Mouse (Mus musculus) heart, embryonic 14.5 days (tissue): ENCODE measurements at regions not wholly inside any gene's neighbourhood (a gene's known extent, or its start where the extent isn't known, plus 50 kb on each side); places are given as distances from the start of the nearest gene placed in this dataset.

Source experiments
- ATAC-seq: fragments of 200-750 bp; cut with Nextera tagmentation; 2 replicates; pipeline ENCODE4 v1.8.0; 2017; ENCODE audit warnings: low read depth, moderate TSS enrichment; ENCODE audit not compliant: insufficient number of reproducible peaks, insufficient read depth, low FRiP score
- H3K27ac ChIP-seq, 2 experiments: fragments of 200-500 bp in 1 of 2; fragments of 300-500 bp in 1 of 2; sonication (generic) in 1 of 2; replicated peaks in 1 of 2; 2 replicates each; pipeline ENCODE4 v1.5.1; 2012 to 2014; ENCODE audit warnings: low read depth in 2 of 2, low read length in 2 of 2, control low read depth in 1 of 2, mild to moderate bottlenecking in 1 of 2, mixed read lengths in 1 of 2; ENCODE audit not compliant: control insufficient read depth in 1 of 2, insufficient read depth in 1 of 2
- H3K27me3 ChIP-seq: fragments of 300-500 bp; sonication (generic); 2 replicates; pipeline ENCODE4 v1.6.1; 2014; ENCODE audit warnings: mild to moderate bottlenecking, low read length, control low read depth; ENCODE audit not compliant: control insufficient read depth, insufficient read depth
- H3K36me3 ChIP-seq: fragments of 300-500 bp; sonication (generic); 2 replicates; pipeline ENCODE4 v1.6.1; 2014; ENCODE audit warnings: mild to moderate bottlenecking, control low read depth, low read length, mixed read lengths; ENCODE audit not compliant: control insufficient read depth, insufficient read depth
- H3K4me1 ChIP-seq, 2 experiments: fragments of 200-500 bp in 1 of 2; fragments of 300-500 bp in 1 of 2; sonication (generic) in 1 of 2; 2 replicates each; pipeline ENCODE4 v1.6.1; 2012 to 2014; ENCODE audit warnings: low read length in 2 of 2, control low read depth in 1 of 2, mixed read lengths in 1 of 2; ENCODE audit not compliant: control insufficient read depth in 2 of 2, insufficient read depth in 2 of 2
- H3K4me2 ChIP-seq: fragments of 300-500 bp; sonication (generic); 2 replicates; pipeline ENCODE4 v1.6.1; 2014; ENCODE audit warnings: mild to moderate bottlenecking, low read length
- H3K4me3 ChIP-seq, 2 experiments: fragments of 200-500 bp in 1 of 2; fragments of 300-500 bp in 1 of 2; sonication (generic) in 1 of 2; 2 replicates each; pipeline ENCODE4 v1.5.1; 2012 to 2014; ENCODE audit warnings: low read length in 2 of 2, mild to moderate bottlenecking in 2 of 2, control low read depth in 1 of 2, low read depth in 1 of 2, moderate library complexity in 1 of 2; ENCODE audit not compliant: control insufficient read depth in 1 of 2, insufficient read depth in 1 of 2
- H3K9ac ChIP-seq: fragments of 300-500 bp; sonication (generic); 2 replicates; pipeline ENCODE4 v1.6.1; 2014; ENCODE audit warnings: mild to moderate bottlenecking, low read length
- H3K9me3 ChIP-seq: fragments of 300-500 bp; sonication (generic); 2 replicates; pipeline ENCODE4 v1.6.1; 2016; ENCODE audit warnings: low read length, control low read depth; ENCODE audit not compliant: control insufficient read depth
- WGBS: fragments of 180-500 bp; shearing (Covaris S2); extraction: QIAGEN DNeasy Blood & Tissue Kit; methylation state at CpG from one replicate; pipeline ENCODE4 v1.1.7; 2014; 5-methylcytosine and 5-hydroxymethylcytosine counted together

DNA sequence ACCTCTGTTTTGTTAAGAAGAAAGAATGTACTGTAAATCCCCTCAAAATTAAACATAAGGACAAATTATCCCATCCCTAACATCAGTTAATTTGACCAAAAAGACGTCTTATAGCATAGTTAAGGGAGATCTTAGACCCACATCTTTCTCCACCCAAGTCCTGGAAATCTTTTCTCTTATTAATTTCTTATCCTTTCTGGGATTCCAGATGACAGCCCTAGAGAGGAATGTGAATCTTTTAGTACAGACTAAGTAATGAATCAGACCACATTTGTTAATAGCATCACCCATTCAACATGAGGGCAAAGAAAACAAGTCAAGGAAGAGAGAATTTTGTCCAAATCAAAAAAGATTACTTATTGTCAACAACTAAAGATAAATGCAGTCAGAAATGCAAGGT is 817.2 kb downstream of the A830018L16Rik start:
- ATAC-seq = no peak
- Histone ChIP-seq H3K9me3 (no peaks in the 10 kb centered on the region), H3K4me1 (no peaks in the 10 kb centered on the region), H3K9ac (no peak overlapping the region), H3K4me2 (no peak overlapping the region), H3K27me3 (no peaks in the 10 kb centered on the region), H3K27ac (no peak overlapping the region), H3K36me3 (no peaks in the 10 kb centered on the region), H3K4me3 (no peak overlapping the region)
- 40% methylated on average over 1 of the region's 1 CpGs for WGBS

DNA sequence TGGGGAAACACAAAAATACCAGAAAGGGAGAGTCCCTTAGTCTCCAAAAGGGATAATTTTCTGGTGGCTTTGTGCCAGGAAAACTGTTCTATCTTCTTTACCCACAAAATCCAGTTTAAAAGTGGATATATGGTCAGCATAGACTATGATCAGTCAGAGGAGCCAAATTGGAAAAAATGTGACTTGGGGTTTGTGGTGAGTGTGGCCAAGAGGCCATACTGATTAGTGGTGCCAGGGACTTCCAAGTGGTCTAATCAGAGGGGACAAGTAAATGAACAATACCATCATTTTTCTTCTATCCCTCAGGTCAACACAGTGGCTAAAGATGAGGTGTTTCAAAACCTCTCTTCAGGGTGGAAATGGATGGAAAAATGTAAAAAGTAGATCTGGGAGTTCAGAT is 828.2 kb downstream of the A830018L16Rik start:
- H3K27ac ChIP-seq = no peak overlapping the region
- H3K27me3 ChIP-seq = no peaks in the 10 kb centered on the region
- no peak overlapping the region for H3K9ac ChIP-seq
- no peak overlapping the region for H3K4me3 ChIP-seq
- H3K36me3 ChIP-seq = no peaks in the 10 kb centered on the region
- no peak for ATAC-seq
- no peak overlapping the region for H3K4me2 ChIP-seq
- H3K9me3 ChIP-seq = no peaks in the 10 kb centered on the region
- H3K4me1 ChIP-seq = no peaks in the 10 kb centered on the region

DNA sequence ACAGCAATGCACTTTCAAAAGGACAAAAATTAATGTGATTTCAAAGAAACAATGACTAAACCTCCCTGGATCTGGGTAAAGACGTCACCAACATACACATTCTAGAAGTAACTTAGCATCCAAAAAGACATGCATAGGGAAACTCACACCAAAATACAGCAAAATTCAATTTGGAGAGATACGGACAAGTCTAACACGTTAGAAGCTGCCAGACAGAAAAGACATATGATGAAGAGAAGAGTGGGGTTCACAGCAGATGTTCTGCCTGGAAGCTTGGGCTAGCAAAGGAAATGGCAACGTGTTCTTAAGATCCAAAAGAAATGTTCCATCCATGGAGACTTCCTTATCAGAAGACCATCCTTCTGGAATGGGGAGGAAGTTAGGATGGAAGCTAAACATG is 868.6 kb downstream of the A830018L16Rik start:
- Histone ChIP-seq H3K36me3 (no peaks in the 10 kb centered on the region), H3K4me1 (no peaks in the 10 kb centered on the region), H3K9me3 (no peaks in the 10 kb centered on the region), H3K27me3 (no peaks in the 10 kb centered on the region), H3K9ac (no peak overlapping the region), H3K4me2 (no peak overlapping the region), H3K27ac (no peak overlapping the region), H3K4me3 (no peak overlapping the region)
- no peak for ATAC-seq
- 80% methylated on average over 4 of the region's 4 CpGs for WGBS

DNA sequence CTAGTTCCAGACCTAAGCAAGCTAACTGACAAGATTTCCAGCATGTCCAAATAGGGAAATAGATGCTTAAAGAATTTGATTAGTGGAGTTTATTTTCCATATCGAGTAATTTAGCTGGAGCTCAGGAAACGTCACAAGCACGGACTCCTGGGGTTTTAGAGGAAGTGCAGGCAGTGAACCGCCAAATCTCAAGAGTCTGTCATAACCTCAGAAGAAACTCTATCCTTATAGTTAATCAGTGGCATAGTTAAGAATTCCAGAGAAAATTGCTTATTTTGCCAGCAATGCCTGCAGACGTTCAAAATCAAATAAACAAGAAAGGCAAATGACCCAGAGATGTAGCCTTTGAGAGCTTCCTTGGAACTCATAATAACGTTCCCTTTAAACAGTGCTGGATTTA is 871.6 kb downstream of the A830018L16Rik start:
- H3K36me3 ChIP-seq = no peaks in the 10 kb centered on the region
- no peaks in the 10 kb centered on the region for H3K27me3 ChIP-seq
- ATAC-seq = no peak
- 58% methylated on average over 6 of the region's 6 CpGs for WGBS
- no peaks in the 10 kb centered on the region for H3K9me3 ChIP-seq
- no peak overlapping the region for H3K4me2 ChIP-seq
- H3K9ac ChIP-seq = no peak overlapping the region
- no peak overlapping the region for H3K4me3 ChIP-seq
- H3K4me1 ChIP-seq = no peaks in the 10 kb centered on the region
- H3K27ac ChIP-seq = no peak overlapping the region

DNA sequence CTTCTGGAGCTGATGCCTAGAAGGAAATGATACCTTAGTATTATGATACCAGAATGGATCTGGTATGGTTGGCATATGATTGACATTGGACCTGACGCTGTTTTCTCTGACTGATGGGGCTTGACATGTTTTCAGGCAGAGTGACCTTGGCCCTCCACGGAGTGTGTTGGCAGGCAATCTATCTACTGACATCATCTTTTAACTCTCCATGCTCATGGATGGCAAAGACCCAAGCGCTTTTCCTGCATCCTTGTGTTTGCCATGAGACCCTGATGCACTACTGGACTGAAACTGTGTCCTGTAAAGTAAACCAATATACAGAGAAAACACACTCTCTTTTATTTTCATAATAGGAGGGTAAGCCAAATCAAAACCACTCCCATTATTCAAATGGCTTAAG is 872.1 kb downstream of the A830018L16Rik start:
- no peak overlapping the region for H3K4me3 ChIP-seq
- H3K27ac ChIP-seq = no peak overlapping the region
- 68% methylated on average over 3 of the region's 3 CpGs for WGBS
- H3K9me3 ChIP-seq = no peaks in the 10 kb centered on the region
- no peak for ATAC-seq
- H3K4me2 ChIP-seq = no peak overlapping the region
- no peaks in the 10 kb centered on the region for H3K36me3 ChIP-seq
- H3K4me1 ChIP-seq = no peaks in the 10 kb centered on the region
- H3K9ac ChIP-seq = no peak overlapping the region
- H3K27me3 ChIP-seq = no peaks in the 10 kb centered on the region

DNA sequence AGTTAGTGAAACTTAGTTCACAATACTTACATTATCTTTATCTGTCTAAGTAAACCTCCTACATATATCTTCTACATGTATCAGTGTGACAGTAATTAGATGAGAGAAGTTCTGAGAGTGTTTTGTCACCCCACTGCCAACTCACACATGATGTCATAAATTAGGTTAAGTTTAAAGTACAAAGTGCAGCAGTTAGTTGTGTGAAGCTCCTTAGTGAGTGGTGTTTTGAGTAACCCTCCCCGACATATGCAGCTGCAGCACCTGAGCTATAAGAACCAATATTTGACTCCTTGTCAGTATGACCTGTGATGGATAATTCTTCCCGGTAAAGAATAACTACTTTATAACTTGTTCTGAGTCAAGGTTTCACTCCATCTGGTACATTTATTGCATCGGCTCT is 874.6 kb downstream of the A830018L16Rik start:
- WGBS = 88% methylated on average over 3 of the region's 3 CpGs
- H3K36me3 ChIP-seq = no peaks in the 10 kb centered on the region
- no peak for ATAC-seq

DNA sequence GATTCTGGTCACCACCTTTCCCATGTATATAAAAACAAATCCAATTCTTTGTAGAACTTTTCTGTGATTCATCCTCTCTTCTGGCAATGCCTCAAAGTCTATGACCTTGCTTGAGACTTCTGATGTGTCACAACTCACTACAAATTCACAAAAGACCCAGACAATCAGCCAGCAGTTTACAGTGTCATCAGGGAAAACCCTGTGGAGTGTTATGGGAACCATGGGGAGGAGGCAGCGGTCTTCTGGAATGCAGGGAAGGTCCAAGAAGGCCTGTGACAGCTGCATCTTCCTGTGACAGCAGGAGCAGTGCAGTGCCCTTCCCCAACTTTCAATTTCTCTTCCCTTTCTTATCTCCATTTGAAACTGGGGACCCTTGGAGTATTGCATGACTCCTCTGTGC is 877.9 kb downstream of the A830018L16Rik start:
- Histone ChIP-seq H3K27ac (no peak overlapping the region), H3K27me3 (no peaks in the 10 kb centered on the region), H3K4me1 (no peaks in the 10 kb centered on the region), H3K4me2 (no peak overlapping the region), H3K9ac (no peak overlapping the region), H3K9me3 (no peaks in the 10 kb centered on the region), H3K4me3 (no peak overlapping the region), H3K36me3 (no peaks in the 10 kb centered on the region)
- WGBS = 63% methylated on average over 1 of the region's 1 CpGs
- no peak for ATAC-seq

More for the DNA sequence above, 874.6 kb downstream of the A830018L16Rik start:
- H3K9ac ChIP-seq = no peak overlapping the region
- no peak overlapping the region for H3K27ac ChIP-seq
- no peaks in the 10 kb centered on the region for H3K27me3 ChIP-seq
- H3K4me2 ChIP-seq = no peak overlapping the region
- no peaks in the 10 kb centered on the region for H3K4me1 ChIP-seq
- H3K4me3 ChIP-seq = no peak overlapping the region
- H3K9me3 ChIP-seq = no peaks in the 10 kb centered on the region

DNA sequence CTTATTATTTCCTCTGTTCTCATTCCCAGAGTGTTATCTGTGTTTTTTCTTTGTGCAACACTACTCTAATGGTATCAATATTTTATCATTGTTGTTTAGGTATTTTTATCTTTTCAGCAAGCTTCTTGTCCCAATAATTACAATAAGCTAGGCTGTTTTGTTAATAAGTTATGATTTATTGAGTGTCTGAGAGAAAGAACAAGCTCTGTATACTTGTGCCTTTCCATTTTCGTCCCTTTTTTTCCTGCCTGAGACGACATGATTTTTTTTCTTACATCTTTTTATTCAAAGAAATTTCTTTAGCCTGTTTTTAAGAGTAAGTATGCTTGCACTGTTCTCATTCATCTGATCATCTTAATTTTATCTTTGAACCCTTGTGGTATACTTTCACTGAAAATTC is 904.1 kb downstream of the A830018L16Rik start:
- no peak overlapping the region for H3K27ac ChIP-seq
- H3K4me2 ChIP-seq = no peak overlapping the region
- no peaks in the 10 kb centered on the region for H3K4me1 ChIP-seq
- H3K9ac ChIP-seq = no peak overlapping the region
- H3K9me3 ChIP-seq = no peaks in the 10 kb centered on the region
- H3K27me3 ChIP-seq = no peaks in the 10 kb centered on the region
- H3K36me3 ChIP-seq = no peaks in the 10 kb centered on the region
- no peak for ATAC-seq
- WGBS = 84% methylated on average over 2 of the region's 2 CpGs
- H3K4me3 ChIP-seq = no peak overlapping the region
